In genomic region chr10:111609889-111610288, GRCm38 (mm10) we compare ENCODE assay signal across 22 mouse cellular contexts.
"Had no signal": no experiment of that assay in that cellular context is flagged by ENCODE, and none has a peak within 500 bp of the region (broad histone marks: within the 10 kb centered on the region; RNA-seq: fewer than 3 reads in every experiment).

No protein-coding gene starts in this region.

- H3K27ac ChIP-seq: heart, embryonic 10.5 days; hindbrain, embryonic 13.5 days; hindbrain, embryonic 15.5 days; hindbrain, postnatal 0 days; layer of hippocampus, adult 2 months; left cerebral cortex, adult 2 months; limb, embryonic 13.5 days; limb, embryonic 15.5 days; liver, embryonic 14.5 days had no signal

- H3K36me3 ChIP-seq: heart, embryonic 10.5 days; heart, embryonic 12.5 days; hindbrain, embryonic 13.5 days; hindbrain, embryonic 15.5 days; limb, embryonic 13.5 days; limb, embryonic 15.5 days had no signal

- DNase-seq: gastrocnemius, postnatal 14 days; gastrocnemius, postnatal 36 days; heart, adult 18-20 months; heart, postnatal 10 days; heart, postnatal 36 days; kidney, adult 11 months; kidney, adult 8-10 months; kidney, postnatal 10 days; kidney, postnatal 25 days; kidney, postnatal 4 days; left cerebral cortex, postnatal 4 days had no signal

- H3K9me3 ChIP-seq: heart, embryonic 10.5 days; heart, embryonic 12.5 days; hindbrain, embryonic 13.5 days; hindbrain, embryonic 15.5 days; limb, embryonic 13.5 days; limb, embryonic 15.5 days had no signal

- ATAC-seq: hindbrain, postnatal 0 days; intestine, embryonic 16.5 days had no signal

- H3K4me3 ChIP-seq: heart, embryonic 10.5 days; heart, embryonic 12.5 days; hindbrain, embryonic 13.5 days; hindbrain, embryonic 15.5 days; layer of hippocampus, adult 2 months; left cerebral cortex, adult 2 months; limb, embryonic 13.5 days; limb, embryonic 15.5 days had no signal

- H3K27me3 ChIP-seq: heart, embryonic 12.5 days; hindbrain, embryonic 13.5 days; hindbrain, embryonic 15.5 days; limb, embryonic 13.5 days; limb, embryonic 15.5 days had no signal

- H3K4me1 ChIP-seq: heart, embryonic 10.5 days; heart, embryonic 12.5 days; hindbrain, embryonic 13.5 days; hindbrain, embryonic 15.5 days; limb, embryonic 13.5 days; limb, embryonic 15.5 days had no signal

- H3K4me2 ChIP-seq: heart, embryonic 12.5 days; hindbrain, embryonic 13.5 days; hindbrain, embryonic 15.5 days; limb, embryonic 13.5 days; limb, embryonic 15.5 days had no signal

- H3K9ac ChIP-seq: heart, embryonic 12.5 days; hindbrain, embryonic 13.5 days; hindbrain, embryonic 15.5 days; limb, embryonic 13.5 days; limb, embryonic 15.5 days; liver, embryonic 14.5 days had no signal
